Mouse (Mus musculus): ENCODE data around the gene Fem1b. TPM values are rescaled to one million over a fixed set of nuclear protein-coding genes. Genes with fewer than 3 reads are reported as not detected.

The Fem1b gene
- polyA plus RNA-seq, 1 experiment from 2014 or later = 33.2 TPM

DNA sequence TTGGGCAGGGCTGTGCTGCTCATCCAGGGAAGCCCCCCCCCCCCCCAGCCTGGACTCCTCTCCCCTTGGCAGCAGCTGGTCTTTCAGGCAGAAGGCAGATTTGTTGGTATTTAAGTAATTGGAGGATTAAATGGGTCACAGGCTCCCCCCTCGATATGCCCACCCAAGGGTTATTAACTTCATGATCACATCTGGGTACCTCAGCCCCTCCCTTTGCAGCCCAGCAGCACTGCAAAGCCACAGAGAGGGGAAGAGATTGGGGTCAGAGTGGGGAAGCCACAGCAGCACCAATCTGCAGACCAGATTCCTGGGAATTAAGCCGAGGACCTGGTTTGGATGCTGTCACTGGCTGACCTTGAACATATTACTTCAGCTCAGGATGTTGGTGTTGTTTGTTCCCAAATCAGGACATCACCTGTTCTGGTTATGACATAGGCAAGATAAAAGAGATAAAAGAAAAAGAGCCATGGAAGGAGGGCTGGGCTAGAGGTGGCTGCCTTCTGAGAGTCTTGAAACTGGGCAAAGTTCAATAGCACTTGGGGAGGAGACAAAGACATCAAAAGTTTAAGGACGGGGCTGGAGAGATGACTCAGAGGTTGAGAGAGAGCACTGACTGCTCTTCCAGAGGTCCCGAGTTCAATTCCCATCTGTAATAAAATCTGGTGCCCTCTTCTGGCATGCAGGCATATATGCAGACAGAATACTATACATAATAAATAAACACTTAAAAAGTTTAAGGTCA lies 24.1 kb upstream of the Fem1b start:
- Histone ChIP-seq H3K27me3 (replicated peaks; ENCODE audit: control insufficient read depth, insufficient read depth, low read length) (no peaks in the 10 kb centered on the region), H3K4me3 (ENCODE audit: low read depth, low read length) (no peak overlapping the region), H3K9ac (ENCODE audit: low read length) (no peak overlapping the region), H3K4me1 (replicated peaks; ENCODE audit: control insufficient read depth, insufficient read depth, low read length) (peaks cover 13% of the 10 kb centered on the region), H3K36me3 (ENCODE audit: control insufficient read depth, insufficient read depth, low read length) (no peaks in the 10 kb centered on the region), H3K27ac (ENCODE audit: low read depth) (no peak overlapping the region), H3K4me2 (ENCODE audit: low read length) (no peak overlapping the region), H3K9me3 (ENCODE audit: control insufficient read depth, low read length) (no peaks in the 10 kb centered on the region)
- DNase-seq (ENCODE audit: low spot score) = no peak
- ATAC-seq (replicated peaks; ENCODE audit: low FRiP score, low TSS enrichment, low read depth) = no peak
- WGBS = 58% methylated on average over 4 of the region's 4 CpGs

DNA sequence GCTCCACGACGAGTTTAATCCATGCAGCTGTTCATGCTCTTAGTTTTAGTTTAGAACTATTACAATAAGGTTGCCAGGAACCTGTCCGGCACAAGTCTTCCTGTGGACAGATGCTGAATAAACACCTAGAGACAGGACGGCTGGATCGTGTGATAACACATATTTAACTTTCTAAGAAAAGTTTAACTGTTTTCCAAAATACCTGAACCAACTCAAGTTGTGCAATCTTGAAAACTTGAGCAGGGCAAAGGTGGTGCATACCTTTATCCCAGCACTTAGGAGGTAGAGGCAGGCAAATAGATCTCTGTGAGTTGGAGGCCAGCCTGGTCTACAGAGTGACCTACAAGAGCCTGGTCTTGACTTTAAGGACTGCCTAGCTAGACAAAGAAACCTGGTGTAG lies 23.2 kb upstream of the Fem1b start:
- H3K36me3 ChIP-seq (ENCODE audit: control insufficient read depth, insufficient read depth, low read length) = no peaks in the 10 kb centered on the region
- H3K27me3 ChIP-seq (replicated peaks; ENCODE audit: control insufficient read depth, insufficient read depth, low read length) = no peaks in the 10 kb centered on the region
- H3K4me2 ChIP-seq (ENCODE audit: low read length) = no peak overlapping the region
- peaks cover 8% of the 10 kb centered on the region for H3K4me1 ChIP-seq (replicated peaks; ENCODE audit: control insufficient read depth, insufficient read depth, low read length)
- no peak for ATAC-seq (replicated peaks; ENCODE audit: low FRiP score, low TSS enrichment, low read depth)
- WGBS = 58% methylated on average over 5 of the region's 5 CpGs
- DNase-seq (ENCODE audit: low spot score) = no peak
- H3K9me3 ChIP-seq (ENCODE audit: control insufficient read depth, low read length) = no peaks in the 10 kb centered on the region
- no peak overlapping the region for H3K9ac ChIP-seq (ENCODE audit: low read length)
- H3K27ac ChIP-seq (ENCODE audit: low read depth) = no peak overlapping the region
- no peak overlapping the region for H3K4me3 ChIP-seq (ENCODE audit: low read depth, low read length)

DNA sequence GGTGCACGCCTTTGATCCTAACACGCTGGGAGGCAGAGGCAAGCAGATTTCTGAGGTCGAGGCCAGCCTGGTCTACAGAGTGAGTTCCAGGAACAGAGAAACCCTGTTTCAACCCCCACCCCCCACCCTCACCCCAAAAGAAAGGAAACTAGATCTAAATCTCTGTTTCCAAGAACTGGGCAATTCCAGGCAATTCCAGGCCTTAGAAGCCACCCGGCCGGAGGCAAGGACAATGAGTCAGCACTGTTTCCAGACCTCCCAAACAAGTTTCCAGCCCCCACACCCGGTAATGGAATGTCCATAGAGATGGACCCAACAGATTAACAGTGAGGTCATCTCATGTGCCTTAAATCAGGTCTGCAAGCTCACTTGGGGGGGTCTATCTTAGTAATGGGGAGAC lies 18.1 kb upstream of the Fem1b start:
- no peaks in the 10 kb centered on the region for H3K36me3 ChIP-seq (ENCODE audit: control insufficient read depth, insufficient read depth, low read length)
- WGBS = 73% methylated on average over 6 of the region's 6 CpGs
- DNase-seq (ENCODE audit: low spot score) (no peak), ATAC-seq (replicated peaks; ENCODE audit: low FRiP score, low TSS enrichment, low read depth) (no peak)
- no peak overlapping the region for H3K4me2 ChIP-seq (ENCODE audit: low read length)
- H3K27ac ChIP-seq (ENCODE audit: low read depth) = no peak overlapping the region
- H3K9me3 ChIP-seq (ENCODE audit: control insufficient read depth, low read length) = no peaks in the 10 kb centered on the region
- H3K4me3 ChIP-seq (ENCODE audit: low read depth, low read length) = no peak overlapping the region
- no peak overlapping the region for H3K9ac ChIP-seq (ENCODE audit: low read length)
- peaks cover 7% of the 10 kb centered on the region for H3K4me1 ChIP-seq (replicated peaks; ENCODE audit: control insufficient read depth, insufficient read depth, low read length)
- no peaks in the 10 kb centered on the region for H3K27me3 ChIP-seq (replicated peaks; ENCODE audit: control insufficient read depth, insufficient read depth, low read length)

DNA sequence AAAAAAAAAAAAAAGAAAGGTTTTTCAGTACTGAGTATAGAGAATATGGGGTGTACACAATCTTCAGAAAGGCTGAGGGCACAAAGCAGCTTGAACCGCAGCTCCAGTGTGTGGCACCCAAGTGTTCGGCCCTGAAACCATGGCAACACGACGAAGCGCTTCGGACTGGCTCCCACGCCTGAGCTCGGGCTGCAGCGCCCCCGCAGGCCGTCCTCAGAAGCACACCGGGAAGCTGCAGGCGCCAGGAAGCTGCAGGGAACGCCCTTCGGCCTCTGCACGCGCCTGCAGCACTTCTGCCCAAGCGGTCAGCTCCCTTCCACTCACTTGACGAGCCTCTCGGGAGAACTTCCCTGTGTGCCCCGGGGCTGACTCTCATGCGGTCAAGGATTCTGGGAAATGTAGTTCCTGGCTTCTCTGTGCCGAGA lies 16.9 kb upstream of the Fem1b start:
- Histone ChIP-seq H3K27ac (ENCODE audit: low read depth) (peak overlapping the region; percentile 33; the same call in 1 of the 2 replicates), H3K4me2 (ENCODE audit: low read length) (peak overlapping the region; percentile 37), H3K9ac (ENCODE audit: low read length) (no peak overlapping the region), H3K36me3 (ENCODE audit: control insufficient read depth, insufficient read depth, low read length) (no peaks in the 10 kb centered on the region), H3K27me3 (replicated peaks; ENCODE audit: control insufficient read depth, insufficient read depth, low read length) (no peaks in the 10 kb centered on the region), H3K4me1 (replicated peaks; ENCODE audit: control insufficient read depth, insufficient read depth, low read length) (peaks cover 7% of the 10 kb centered on the region), H3K9me3 (ENCODE audit: control insufficient read depth, low read length) (no peaks in the 10 kb centered on the region), H3K4me3 (ENCODE audit: low read depth, low read length) (peak overlapping the region; percentile 25)
- DNase-seq (ENCODE audit: low spot score) = peak; percentile 97
- peak; percentile 94 for ATAC-seq (replicated peaks; ENCODE audit: low FRiP score, low TSS enrichment, low read depth)
- WGBS = under 1% methylated on average over 23 of the region's 23 CpGs

DNA sequence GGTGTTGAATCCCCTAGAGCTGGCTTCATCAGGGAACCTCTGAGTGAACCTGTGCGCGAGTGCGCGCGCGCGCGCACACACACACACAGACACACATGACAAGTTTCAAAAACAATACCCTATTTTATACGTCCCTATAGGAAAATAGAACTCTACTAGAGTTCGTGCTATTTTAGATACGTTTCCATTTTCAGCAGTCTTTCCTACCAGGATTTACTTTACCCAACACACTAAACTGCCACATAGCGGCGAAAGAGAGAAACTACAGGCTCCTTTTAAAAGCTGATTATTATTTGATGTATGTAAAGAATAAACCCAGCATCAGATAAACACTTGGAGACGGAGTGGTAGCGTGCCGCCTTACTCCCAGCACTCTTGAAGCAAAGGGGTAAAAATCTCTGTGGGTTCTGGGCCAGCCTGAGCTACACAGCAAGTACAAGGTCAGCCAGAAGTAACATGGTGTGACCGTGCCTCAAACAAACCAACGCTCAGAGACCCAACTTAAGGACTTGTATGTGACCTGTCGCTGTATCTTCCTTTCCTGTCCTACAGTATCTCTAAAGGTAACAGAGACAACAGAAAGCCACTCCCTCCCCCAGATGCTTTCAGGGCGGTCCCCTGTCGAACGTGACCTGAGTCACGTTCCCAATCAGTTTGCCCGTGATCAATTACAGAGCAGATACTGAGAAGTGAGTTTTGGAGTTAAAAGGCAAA lies 16.4 kb upstream of the Fem1b start:
- H3K9ac ChIP-seq (ENCODE audit: low read length) = no peak overlapping the region; the same call in 1 of the 2 replicates
- peak overlapping the region; percentile 33; the same call in 1 of the 2 replicates for H3K27ac ChIP-seq (ENCODE audit: low read depth)
- peaks cover 7% of the 10 kb centered on the region for H3K4me1 ChIP-seq (replicated peaks; ENCODE audit: control insufficient read depth, insufficient read depth, low read length)
- DNase-seq (ENCODE audit: low spot score) = peak; percentile 73
- H3K4me2 ChIP-seq (ENCODE audit: low read length) = peak overlapping the region; percentile 37
- peak overlapping the region; percentile 25 for H3K4me3 ChIP-seq (ENCODE audit: low read depth, low read length)
- H3K36me3 ChIP-seq (ENCODE audit: control insufficient read depth, insufficient read depth, low read length) = no peaks in the 10 kb centered on the region
- no peaks in the 10 kb centered on the region for H3K9me3 ChIP-seq (ENCODE audit: control insufficient read depth, low read length)
- ATAC-seq (replicated peaks; ENCODE audit: low FRiP score, low TSS enrichment, low read depth) = peak; percentile 3; the same call in 1 of the 2 replicates
- no peaks in the 10 kb centered on the region for H3K27me3 ChIP-seq (replicated peaks; ENCODE audit: control insufficient read depth, insufficient read depth, low read length)
- 4% methylated on average over 24 of the region's 24 CpGs for WGBS

DNA sequence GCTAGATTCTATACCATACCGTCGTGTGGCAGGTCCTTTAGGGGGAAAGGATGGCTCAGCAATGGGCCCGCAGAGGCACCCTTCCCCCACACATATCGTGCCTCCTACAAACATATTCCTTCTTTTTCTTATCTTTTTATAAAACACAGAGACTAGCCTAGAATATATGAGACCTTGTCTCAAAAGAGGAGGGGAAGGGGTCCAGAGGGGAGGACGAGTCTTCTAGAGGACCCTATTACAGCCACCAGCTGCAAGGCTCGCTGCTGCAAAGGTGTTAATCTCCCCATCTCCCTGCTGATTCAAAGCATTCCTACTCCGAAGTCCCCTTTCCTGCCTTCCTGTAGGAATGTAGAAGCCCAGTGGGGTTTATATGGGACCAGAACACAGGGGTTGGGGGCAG lies 14.7 kb upstream of the Fem1b start:
- 11% methylated on average over 7 of the region's 7 CpGs for WGBS
- no peak for DNase-seq (ENCODE audit: low spot score)

DNA sequence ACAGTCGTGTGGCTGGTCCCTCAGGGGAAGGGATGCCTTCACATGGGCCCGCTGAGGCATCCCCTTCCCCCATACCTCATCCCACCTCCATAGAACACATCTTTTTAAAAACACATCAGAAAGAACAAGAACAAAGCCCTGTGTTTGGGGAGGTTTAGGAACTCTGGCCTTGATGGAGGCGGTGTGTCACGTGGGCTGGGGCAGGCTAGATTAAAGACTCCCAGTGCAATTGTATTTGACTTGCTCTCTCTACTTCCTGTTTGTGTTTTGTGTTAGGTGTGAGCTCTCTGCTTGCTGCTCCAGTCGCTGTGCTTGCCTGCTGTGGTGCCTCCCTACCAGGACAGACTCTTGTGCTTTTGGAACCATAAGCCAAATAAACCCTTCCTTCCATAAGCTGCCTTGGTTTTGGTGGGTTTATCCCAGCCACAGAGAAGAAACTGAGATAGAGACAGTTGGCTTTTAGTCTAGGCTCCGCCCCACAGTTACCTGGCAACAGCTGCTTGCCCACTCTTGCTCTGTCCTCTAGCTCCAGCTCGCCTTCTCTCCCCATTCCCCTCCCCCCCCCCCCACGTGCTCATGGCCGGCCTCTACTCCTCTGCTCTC lies 14.2 kb upstream of the Fem1b start:
- Histone ChIP-seq H3K27me3 (replicated peaks; ENCODE audit: control insufficient read depth, insufficient read depth, low read length) (no peaks in the 10 kb centered on the region), H3K4me3 (ENCODE audit: low read depth, low read length) (no peak overlapping the region), H3K4me2 (ENCODE audit: low read length) (peak overlapping the region; percentile 15; the same call in 1 of the 2 replicates), H3K9me3 (ENCODE audit: control insufficient read depth, low read length) (no peaks in the 10 kb centered on the region), H3K4me1 (replicated peaks; ENCODE audit: control insufficient read depth, insufficient read depth, low read length) (peaks cover 7% of the 10 kb centered on the region), H3K27ac (ENCODE audit: low read depth) (peak overlapping the region; percentile 33; the same call in 1 of the 2 replicates), H3K9ac (ENCODE audit: low read length) (no peak overlapping the region), H3K36me3 (ENCODE audit: control insufficient read depth, insufficient read depth, low read length) (no peaks in the 10 kb centered on the region)
- ATAC-seq (replicated peaks; ENCODE audit: low FRiP score, low TSS enrichment, low read depth) (no peak), DNase-seq (ENCODE audit: low spot score) (peak; percentile 54)
- WGBS = 11% methylated on average over 8 of the region's 9 CpGs

More for the DNA sequence above, 14.7 kb upstream of the Fem1b start:
- H3K4me1 ChIP-seq (replicated peaks; ENCODE audit: control insufficient read depth, insufficient read depth, low read length) = peaks cover 7% of the 10 kb centered on the region
- no peaks in the 10 kb centered on the region for H3K27me3 ChIP-seq (replicated peaks; ENCODE audit: control insufficient read depth, insufficient read depth, low read length)
- H3K9ac ChIP-seq (ENCODE audit: low read length) = no peak overlapping the region
- ATAC-seq (replicated peaks; ENCODE audit: low FRiP score, low TSS enrichment, low read depth) = no peak
- peak overlapping the region; percentile 15; the same call in 1 of the 2 replicates for H3K4me2 ChIP-seq (ENCODE audit: low read length)
- no peak overlapping the region for H3K4me3 ChIP-seq (ENCODE audit: low read depth, low read length)
- no peaks in the 10 kb centered on the region for H3K9me3 ChIP-seq (ENCODE audit: control insufficient read depth, low read length)
- peak overlapping the region; percentile 33; the same call in 1 of the 2 replicates for H3K27ac ChIP-seq (ENCODE audit: low read depth)
- H3K36me3 ChIP-seq (ENCODE audit: control insufficient read depth, insufficient read depth, low read length) = no peaks in the 10 kb centered on the region

DNA sequence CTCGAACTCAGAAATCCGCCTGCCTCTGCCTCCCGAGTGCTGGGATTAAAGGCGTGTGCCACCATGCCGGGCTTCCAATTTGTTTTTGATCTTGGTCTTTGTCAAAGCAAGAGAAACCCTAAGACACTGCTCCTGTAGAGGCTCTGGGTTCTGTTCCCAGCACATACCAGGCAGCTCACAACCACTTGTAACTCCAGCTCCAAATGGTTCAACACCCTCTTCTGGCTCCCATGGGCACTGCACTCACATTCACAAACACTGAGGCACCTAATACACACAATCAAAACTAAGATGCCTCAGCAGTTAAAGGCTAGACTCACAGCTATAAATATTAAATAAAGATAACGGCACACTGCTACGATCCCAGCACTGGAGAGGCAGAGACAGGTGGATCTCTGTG lies 10.1 kb upstream of the Fem1b start:
- ATAC-seq (replicated peaks; ENCODE audit: low FRiP score, low TSS enrichment, low read depth) (no peak), DNase-seq (ENCODE audit: low spot score) (no peak)
- no peak overlapping the region for H3K4me3 ChIP-seq (ENCODE audit: low read depth, low read length)
- WGBS = 90% methylated on average over 7 of the region's 7 CpGs
- no peaks in the 10 kb centered on the region for H3K27me3 ChIP-seq (replicated peaks; ENCODE audit: control insufficient read depth, insufficient read depth, low read length)
- H3K4me2 ChIP-seq (ENCODE audit: low read length) = no peak overlapping the region
- H3K9me3 ChIP-seq (ENCODE audit: control insufficient read depth, low read length) = no peaks in the 10 kb centered on the region
- peaks cover 7% of the 10 kb centered on the region for H3K4me1 ChIP-seq (replicated peaks; ENCODE audit: control insufficient read depth, insufficient read depth, low read length)
- no peaks in the 10 kb centered on the region for H3K36me3 ChIP-seq (ENCODE audit: control insufficient read depth, insufficient read depth, low read length)
- no peak overlapping the region for H3K9ac ChIP-seq (ENCODE audit: low read length)
- no peak overlapping the region for H3K27ac ChIP-seq (ENCODE audit: low read depth)
